Mouse (Mus musculus) CH12.LX (cell line): ENCODE results near the gene Pcdh9.

Experiments used
- MAX ChIP-seq: IDR thresholded peaks from 2 replicates; pipeline ENCODE4 v1.6.1; 2011; ENCODE audit warnings: low read length, improper control_type of control experiment
- RCOR1 ChIP-seq: conservative IDR thresholded peaks from 2 replicates; pipeline ENCODE4 v1.6.1; 2012; ENCODE audit warnings: low read depth, mild to moderate bottlenecking, inconsistent platforms, low read length, improper control_type of control experiment

GRCm38 (mm10) chr14:93285136-93285535 is 605.3 kb downstream of the Pcdh9 start:
- no peak for TF ChIP-seq RCOR1
- TF ChIP-seq MAX, result no peak
